Mouse (Mus musculus): ENCODE data around the gene Arhgef3.

Arhgef3 gene

DNA sequence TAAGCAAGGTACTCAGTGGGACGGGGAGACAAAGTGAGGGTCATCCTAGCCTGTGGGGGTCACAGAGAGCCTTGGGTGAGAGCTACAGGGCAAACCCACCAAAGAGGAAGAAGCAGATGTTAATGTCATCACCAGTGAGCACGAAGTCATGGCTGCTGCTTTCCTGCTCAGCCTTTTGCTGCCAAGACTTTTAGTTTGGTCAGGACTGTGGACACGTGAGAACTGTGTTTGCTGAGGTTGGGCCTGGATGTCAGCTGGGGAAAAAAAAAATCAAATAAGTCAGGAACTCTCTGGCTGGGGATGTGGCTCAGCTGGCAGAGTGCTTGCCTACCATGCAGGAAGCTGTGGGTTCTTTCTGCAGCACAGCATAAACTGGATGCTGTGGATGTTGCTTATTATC lies 213.2 kb downstream of the Arhgef3 start:
- peak; percentile 97 for DNase-seq

DNA sequence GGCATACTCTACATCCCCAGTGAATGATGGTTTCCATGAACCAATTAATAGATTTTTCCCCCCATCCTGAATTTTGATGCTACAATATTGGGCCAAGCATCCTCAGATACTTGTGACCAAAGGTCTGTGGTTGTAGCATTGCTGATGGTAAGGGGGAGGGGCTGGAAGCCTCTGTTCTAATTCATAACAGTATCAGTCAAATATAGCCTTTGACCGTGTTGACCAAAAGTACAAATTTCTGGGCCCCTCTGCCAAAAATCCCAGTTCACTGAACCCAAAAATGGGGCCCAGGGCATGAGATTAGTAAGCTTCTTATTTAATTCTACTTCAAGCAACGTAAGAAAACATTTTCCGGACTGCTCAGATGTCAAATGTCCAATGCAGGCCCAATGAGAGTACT lies 214.3 kb downstream of the Arhgef3 start:
- no peak for DNase-seq

DNA sequence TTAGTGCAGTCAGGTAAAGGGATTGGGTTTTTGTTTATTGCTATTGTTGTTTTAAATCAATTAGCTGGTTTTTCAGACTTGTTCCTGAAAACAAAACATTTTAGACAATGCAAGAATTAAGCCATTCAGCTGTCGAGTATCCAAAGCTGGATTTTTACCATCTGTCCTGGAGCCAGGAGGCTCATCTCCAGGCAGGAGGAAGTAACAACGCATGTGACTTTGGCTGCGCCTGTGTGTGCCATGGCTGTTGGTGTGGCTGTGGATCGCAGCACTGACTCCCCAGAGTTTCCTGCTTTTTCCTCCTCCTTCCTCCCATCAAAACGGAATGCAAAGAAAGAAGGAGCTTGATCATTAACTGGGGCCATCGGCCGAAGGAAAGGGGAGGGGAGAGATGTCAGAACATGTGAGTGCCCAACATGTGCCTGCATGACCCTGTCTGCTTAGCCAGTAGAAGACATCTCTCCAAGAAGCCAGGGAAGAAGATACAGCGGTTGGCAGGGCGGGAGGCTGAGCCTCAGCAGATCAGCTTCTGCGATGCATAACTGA lies 216.9 kb downstream of the Arhgef3 start:
- peak; percentile 92 for DNase-seq

DNA sequence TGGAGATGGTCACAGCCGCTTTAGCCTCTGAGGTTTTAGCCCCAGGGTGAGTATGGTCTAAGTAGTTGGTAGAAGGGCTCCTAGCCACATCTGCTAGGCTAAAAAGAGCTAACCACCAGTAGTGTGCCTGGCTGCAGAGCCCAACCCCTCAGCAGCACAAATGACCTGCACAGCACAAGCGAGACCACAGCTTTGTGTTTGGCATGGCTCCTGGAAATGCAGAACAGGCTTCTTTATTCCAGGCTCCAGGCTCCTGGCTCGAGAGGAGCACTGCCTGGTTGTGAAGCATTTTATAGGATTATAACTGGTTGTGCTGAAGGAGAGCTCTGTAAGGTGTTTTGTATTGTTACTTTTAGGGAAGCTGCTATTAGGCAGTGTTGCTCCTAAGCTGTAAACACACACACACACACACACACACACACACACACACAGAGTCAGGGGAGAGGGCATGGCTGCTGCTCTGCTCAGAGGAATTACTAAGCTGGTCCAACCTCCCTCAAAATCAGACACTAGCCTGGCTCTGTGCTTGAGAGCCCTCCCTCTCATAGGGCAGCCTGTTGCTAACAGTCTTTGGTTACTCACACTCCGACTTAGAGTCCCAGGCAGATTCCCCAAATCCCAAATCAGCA lies 217.8 kb downstream of the Arhgef3 start:
- DNase-seq: peak; percentile 92

DNA sequence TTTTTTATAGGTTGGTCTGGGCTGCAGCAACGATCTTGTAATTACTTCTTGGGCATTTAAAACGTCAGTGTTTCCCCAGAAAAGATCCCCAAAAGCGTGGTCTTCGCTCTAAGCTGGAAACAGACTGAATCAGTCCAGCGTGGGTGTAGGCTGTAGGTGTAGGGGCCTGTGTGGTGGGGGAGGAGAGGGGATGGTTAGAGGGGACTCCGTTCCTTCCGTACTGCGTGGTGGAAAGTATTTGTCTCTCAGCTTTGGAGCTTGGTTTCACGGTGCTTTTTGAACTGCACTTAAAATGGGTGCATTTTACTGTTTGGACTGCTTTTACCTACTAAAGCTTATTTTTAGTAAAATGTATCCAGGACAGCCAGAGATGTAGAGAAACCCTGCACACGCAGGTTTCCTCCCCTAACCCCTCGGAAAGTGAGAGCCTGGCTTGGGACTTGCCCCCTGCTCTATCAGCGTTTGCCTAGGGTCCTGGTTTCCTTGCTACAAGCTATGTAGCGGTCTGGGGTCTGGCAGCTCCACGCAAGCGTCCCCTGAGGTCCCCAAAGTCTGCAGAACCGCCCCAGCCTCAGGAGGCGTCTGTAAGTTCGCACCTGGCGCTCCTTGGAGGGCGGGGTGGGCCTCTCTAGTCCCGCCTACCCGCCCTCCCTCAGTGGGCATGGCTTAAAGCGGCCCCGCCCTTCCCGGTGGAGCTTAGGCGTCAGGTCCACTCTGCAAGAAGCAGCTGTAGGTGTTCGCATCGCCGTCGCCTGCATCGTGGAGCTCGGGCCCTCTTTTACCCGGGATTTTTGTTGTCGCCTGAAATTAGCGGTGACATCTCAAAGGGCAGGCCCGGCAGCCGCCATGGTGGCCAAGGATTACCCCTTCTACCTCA lies 220.9 kb downstream of the Arhgef3 start:
- peak; percentile 99 for DNase-seq

DNA sequence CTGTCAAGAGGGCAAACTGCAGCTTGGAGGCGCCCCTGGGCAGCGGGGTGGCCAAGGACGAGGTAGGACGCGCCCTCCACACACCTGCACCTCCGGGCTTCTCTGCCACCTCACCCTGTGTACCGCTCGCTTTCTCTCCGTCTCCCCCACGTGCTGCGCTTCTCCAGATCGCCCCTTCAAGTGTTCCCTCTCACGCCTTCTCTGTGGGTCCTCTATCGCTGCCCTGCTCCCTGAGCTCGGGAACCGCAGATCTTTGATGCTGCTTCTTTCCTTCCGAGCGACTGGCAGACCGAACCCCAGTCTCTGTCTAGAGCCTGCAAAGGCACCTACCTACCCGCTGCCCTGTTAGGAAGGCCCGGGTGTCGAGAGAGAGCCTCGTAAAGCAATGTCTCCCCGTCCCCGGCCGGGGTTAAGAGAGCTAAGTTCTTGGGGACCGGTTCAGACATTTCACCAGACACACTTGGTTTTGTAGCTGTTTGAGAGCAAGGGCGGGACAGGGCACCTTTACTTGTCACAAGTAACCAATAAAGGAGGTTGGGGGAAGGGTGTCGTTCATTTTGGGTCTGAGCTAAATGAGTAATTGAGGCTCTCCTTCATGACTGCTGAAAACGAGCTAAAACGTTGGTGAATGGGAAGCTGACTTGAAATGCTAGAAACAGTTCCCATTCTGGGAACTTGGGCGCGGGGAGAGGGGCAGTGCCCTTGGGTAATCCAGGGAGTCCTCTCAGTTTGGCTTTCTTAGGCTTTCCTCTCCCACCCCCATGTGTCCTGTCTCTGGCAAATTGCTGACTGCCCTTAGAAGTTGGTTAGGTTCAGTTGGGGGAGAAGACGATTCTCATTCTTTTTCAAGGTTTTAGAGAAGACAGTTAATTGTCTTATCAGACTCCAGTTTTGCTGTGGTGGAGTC lies 221.8 kb downstream of the Arhgef3 start:
- DNase-seq: peak; percentile 94

DNA sequence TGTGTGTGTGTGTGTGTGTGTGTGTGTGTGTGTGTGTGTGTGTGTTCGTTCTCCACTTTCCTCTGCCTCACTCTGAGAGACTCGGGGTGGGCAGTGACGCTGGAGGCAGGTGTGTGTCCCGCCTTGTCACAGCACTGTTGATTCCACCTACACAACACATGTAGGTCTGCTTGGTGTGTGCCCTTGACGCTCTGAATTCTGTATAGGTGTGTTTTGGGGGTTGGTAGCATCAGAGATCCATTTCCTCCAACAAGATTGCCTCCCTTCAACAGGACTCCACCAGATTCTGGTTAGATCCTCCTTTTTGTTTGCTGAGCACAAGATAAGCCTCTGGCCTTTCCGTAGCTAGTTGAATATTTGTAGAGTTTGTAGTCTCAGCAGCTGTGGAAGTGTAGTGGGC lies 222.5 kb downstream of the Arhgef3 start:
- DNase-seq: no peak

DNA sequence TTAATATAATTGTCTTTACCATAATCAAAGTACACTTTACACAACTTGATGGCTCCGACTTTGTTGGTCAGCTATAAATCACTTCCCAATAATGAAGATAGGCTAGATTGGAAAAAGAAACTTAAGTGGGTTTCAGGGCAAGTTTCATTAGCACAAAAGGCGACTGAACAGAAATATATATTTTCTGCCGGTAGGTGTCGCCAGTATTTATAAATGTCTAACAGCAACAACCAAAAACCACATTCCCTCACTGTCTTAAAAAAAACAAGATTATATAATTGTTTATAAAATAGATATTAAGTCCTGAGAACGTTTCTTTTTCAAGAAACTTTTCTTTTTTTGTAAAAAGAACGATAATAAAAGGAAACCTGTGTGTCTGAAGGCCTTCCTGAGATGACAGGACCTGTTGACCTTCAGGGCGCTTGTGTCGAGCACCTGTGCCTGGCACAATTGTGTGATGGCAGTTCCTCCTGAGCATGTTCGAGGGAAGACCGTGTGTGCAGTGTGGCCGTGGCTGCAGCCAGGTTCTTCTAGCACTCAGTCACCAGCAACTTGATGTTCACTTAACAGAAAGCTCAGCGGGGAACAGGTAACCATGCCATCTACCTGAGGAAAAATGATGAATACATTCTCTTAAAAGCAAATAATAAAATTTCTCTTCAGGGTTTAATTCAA lies 223.5 kb downstream of the Arhgef3 start:
- peak; percentile 79 for DNase-seq

DNA sequence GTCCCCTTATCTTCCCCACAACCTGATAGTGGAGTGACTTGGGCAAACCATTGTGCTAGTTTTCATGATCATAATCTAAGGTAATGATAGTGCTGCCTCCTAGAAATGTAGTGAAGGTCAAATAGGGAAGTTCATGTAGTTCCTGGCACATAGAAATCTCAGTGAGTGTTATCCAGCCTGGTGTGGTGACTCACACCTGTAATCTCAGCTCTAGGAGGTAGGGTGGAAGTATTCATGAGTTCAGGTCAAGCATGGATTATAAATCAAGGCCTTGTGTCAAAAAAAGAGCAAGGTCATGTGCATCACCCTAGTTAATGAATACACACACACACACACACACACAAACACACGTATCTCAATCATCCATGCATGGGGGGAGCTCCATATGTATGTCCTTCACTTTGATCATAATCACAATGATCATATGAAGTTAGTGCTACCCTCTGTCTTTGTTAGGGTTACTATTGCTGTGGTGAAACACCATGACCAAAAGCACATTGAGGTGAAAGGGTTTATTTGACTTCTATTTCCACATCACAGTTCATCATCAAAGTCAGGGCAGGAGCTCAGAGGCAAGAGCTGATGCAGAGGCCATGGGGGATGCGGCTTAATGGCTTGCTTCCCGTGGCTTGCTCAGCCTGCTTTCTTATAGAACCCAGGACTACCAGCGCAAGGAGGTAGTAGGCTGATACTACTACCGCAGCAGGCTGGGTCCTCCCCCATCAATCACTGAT lies 226.2 kb downstream of the Arhgef3 start:
- DNase-seq: peak; percentile 84

DNA sequence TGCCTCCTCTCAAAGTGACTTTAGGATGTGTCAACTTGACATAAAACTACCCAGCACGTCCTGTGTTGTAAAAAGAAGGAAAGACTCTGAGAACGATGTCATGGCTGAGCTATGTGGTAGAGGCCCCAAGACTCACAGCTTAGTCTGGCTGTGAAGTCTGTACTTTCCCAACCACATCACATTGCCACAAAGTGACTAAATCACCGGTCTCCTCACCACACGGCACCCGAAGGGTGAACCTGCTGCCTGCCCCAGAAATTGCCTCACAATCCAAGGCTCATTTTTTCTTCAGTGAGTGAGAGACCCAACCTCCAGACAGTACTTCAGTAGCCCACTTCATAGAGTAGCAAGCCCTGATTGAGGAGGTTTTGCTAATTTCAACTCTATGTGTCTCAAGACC lies 226.8 kb downstream of the Arhgef3 start:
- DNase-seq: peak; percentile 90

DNA sequence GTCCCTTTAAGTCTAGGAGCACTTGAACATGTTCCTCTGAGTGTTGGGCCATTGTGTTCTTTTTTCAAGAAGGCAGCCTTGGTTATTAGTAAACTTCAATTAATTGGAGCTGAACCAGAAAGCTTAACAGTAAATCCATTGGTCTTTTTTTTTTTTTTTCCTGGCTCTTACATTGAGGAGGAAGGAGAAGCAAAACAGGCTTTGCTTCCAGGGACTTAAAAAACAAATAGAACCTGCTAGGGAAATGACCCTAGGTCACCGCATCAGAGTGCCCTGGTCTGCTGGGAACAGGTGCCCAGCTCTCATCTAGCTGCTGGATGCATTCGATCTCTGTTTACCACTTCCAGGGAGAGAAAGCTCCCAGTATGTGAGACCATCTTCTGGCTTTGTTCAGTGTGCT lies 227.8 kb downstream of the Arhgef3 start:
- peak; percentile 80 for DNase-seq

DNA sequence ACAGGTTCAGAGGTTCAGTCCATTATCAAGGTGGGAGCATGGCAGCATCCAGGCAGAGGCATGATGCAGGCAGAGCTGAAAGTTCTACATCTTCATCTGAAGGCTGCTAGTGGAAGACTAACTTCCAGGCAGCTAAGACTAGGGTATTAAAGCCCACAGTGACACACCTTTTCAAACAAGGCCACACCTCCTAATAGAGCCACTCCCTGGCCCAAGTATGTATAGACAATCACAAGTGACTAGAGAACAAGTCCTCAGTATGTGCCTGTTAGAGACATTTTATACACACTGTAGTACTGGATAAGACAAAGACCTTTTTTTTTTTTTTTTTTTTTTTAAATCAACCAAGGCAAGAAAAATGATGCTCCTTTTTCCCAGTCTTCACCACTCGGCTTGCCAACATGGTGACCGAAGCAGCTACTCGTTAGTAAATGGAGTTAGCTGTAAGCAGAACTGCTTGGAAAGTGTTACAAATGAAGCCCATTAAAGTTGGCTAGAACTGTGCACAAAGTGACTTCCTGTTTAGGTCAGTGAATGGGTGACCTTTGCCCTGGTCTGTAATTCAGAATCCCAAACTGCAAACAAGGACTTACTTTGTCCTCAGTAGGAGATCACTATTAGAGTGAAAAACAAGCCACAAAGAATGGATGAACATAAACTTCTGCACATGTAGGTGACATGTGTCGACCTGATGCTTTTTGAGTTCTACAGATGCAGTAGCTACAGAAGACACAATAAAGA lies 229.7 kb downstream of the Arhgef3 start:
- DNase-seq: peak; percentile 82

DNA sequence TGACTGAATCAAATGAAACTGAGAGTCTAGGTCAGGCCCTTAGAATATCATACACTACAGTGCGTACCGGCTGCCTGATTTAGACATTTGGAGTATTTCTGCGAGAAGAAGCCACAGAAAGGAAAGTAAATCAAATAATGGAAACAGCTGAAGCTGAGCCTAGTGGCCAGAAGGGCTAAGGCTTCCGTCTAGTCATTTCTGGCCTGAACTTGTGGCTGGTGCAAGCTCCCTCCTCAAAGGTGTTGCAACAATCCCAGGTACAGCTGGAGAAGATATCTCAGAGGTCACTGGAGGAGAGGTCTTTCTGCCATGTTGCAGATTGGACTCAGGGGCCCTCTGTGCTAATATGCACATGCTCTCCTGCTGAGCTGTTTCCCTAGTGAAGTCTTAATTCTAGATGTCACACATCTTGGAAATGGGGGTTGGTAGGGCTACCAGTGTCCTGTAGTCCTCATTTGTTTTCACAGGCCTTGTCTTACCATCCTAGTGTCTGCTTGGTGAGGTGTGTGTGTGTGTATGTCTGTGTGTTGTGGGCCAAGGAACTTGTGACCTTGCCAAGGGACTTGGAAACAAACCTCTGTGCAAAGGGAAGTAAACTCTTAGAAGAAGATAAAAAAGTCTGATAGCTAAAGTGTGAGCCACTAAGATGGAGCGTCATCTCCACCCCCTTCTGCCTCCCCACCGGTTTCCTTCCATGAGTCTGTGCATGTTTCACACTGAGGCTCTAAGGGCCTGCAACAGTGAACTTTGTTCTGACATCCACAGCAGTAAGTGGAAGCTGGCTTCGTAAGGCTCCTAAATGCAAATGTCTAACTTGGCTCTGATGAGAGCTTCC lies 230.6 kb downstream of the Arhgef3 start:
- peak; percentile 86 for DNase-seq

DNA sequence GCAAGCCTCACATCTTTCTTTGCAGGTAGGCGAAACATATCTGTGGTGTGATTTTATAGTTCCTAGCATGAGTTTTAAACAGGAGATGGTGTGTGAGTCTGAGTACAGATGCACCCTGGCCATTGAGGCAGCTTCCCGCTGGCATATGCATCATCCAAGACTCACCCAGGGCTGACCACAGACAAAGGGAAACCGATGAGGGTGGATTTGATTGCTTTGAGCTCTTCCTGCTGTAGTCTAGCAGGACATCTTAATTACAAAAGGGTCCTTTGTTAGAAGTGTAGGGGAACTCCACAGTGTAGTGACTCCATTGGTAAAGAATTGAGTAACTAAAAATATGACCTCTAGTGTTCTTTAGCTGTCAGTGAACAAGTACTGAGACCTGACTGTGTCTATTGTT lies 232.5 kb downstream of the Arhgef3 start:
- DNase-seq: peak; percentile 87

DNA sequence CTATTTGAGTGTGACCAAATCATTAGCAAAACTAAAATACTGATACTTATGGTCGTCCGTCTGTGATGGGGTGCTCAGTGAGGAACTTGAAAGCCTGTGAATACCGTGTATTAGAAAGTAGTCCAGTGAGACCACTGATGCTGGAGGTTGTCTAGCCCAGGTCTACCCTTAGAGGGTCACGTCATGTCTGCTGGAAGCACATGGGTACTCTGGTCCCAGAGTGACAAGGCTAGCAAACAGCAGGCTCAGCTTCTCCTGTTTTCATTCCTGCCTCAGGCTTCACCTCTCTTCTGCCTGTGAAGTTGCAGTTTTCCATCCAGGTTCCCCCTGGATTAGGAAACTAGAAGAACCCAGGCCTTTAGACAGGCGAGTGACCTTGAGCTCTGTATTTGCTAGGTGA lies 233.0 kb downstream of the Arhgef3 start:
- peak; percentile 79 for DNase-seq

DNA sequence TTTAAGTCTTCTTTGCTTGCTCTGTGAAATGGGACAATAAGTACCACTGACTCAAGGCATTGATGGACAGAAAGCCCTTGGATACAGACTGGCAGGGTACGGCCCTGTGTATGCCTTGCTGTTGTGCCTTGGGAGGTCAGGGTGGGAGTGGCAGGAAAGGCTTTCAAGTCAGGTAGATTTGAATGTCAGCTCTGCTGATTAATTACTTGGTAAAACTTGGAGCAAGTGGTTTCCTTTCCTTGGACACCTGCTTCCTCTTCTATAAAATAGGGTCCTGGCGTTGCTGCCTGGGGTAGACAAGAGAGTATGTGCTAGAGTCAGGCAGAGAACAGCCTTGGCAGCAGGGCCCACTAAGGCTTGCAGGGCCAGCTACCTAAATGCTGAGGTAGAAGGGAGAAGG lies 233.4 kb downstream of the Arhgef3 start:
- peak; percentile 89 for DNase-seq

DNA sequence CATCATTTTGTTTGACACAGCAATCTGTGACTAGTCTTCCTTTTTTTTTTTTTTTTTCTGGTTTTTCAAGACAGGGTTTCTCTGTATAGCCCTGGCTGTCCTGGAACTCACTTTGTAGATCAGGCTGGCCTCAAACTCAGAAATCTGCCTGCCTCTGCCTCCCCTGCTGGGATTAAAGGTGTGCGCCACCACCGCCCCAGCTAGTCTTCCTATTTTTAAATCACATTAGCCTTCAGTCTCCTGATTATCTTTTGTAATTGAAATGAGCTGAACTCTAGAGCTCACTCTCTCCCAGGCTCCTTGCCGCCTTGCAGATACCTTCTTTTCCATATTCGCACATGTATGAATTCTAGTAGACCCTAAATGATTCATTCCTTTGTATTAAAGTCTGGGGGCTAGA lies 234.0 kb downstream of the Arhgef3 start:
- peak; percentile 60 for DNase-seq

DNA sequence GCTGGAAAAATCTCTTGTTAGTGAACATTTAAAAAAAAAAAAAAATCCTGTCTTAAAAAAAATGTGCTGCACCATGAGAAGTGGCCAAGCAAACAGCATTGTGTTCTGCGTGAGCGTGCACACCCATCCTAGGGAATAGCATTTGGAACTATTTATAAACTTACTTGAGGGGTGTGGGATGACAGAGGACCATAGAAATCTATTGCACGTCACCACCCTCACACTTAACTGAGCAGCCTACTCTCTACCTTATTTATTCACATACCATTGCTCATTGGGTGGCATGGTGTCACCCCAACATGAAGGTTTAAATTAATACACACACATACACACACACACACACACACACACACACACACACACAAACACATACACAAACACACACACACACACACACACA lies 234.4 kb downstream of the Arhgef3 start:
- peak; percentile 85 for DNase-seq

DNA sequence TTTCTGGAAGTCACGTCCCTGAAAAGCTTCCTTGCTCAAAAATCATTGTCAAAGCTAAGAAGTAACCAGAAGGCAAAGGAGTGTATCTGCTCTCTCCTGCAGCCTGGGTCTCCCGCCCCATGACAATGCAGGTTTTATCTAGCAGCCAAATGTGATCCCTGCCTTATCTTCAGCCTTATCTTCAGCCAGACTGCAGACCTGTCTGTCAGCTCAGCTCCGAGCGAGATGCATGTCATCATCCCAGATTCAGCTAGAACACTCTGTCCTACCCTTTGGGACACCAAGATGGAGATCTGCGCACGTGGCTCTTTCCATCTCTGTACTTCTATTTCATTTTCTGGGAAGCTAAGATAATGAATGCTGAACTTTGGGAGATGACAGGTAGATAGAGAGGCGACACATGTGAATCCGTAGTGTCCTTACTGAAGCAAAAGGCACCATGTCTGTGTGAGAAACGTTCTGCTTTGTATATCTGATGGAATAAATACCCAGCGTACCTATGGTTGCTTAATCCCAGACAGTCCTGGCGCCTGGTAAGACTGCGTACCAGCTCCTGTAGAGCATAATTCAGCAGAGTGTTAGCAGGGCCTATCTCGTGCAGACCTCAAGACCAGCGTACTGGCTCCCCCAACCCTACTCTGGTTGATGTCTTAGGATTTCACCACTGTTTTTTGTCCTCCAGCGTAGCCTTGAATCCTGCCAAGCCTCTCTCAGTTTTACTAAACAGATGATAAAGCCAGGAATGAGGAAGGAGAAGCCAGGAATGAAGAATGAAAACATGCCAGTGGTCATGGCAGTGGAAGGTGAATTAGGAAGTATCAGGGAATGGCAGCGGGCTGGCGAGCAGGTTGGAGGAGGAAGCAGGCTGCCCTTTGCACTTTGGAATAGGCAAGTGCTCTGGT lies 235.4 kb downstream of the Arhgef3 start:
- peak; percentile 94 for DNase-seq

Measured in heart, adult 11 months (tissue).